Mouse (Mus musculus) T-helper 2 cell (primary cell): Measurements from ENCODE around the gene Agtr2.
"Not testable (repeated sequence)": the region's sequence is repeated elsewhere in the genome, so short reads cannot be mapped to it uniquely, and the experiment has no call there.

Experiments used
- in situ Hi-C: fragments of 300-600 bp; cut with MboI, MseI; formaldehyde crosslinking; loops from one replicate; pipeline ENCODE4 v1.15.1; 2025; ENCODE audit warnings: high pct_unique_total_duplicates

Agtr2 gene

GRCm38 (mm10) chrX:21484414-21484813 lies at the start of gene Agtr2:
Gene Agtr2, plus strand, starts transcription at chrX:21484544.
- in situ Hi-C loops = no loop called here

GRCm38 (mm10) chrX:21452519-21452918 lies 31.8 kb upstream of the Agtr2 start:
- in situ Hi-C loops = no loop called here

GRCm38 (mm10) chrX:21488111-21488510 lies 3.8 kb downstream of the Agtr2 start:
- in situ Hi-C loops = no loop called here

GRCm38 (mm10) chrX:21500242-21500641 lies 15.9 kb downstream of the Agtr2 start:
- in situ Hi-C loops = no loop called here

GRCm38 (mm10) chrX:21507333-21507732 lies 23.0 kb downstream of the Agtr2 start:
- in situ Hi-C loops = not testable (repeated sequence)

- in situ Hi-C loops = no loop called here
Observed at GRCm38 (mm10) chrX:21522590-21522989, 38.2 kb downstream of the Agtr2 start.
